Mouse (Mus musculus) heart, embryonic 16.5 days (tissue): Measurements from ENCODE around the gene Lmo3. TPM values are rescaled to one million over a fixed set of nuclear protein-coding genes. Genes with fewer than 3 reads are reported as not detected.

Experiments used
- polyA plus RNA-seq: library from polyadenylated mRNA; unstranded; fragments of >200 nt; fragmentation: Nextera tagmentation; extraction: Ambion mirVana; gene quantifications from 2 replicates; pipeline ENCODE4 v1.2.1, GENCODE M21; 2015

Lmo3 gene
- polyA plus RNA-seq, 1 experiment from 2014 or later: 2.0 TPM

Other genes with a start within 250 kb of the Lmo3 start
- not detected in 2 replicates for gene Igbp1b, start 76.6 kb upstream of the Lmo3 start, polyA plus RNA-seq